Mouse (Mus musculus): ENCODE results near the gene Col25a1. TPM values are rescaled to one million over a fixed set of nuclear protein-coding genes. Genes with fewer than 3 reads are reported as not detected.

Gene Col25a1
- polyA plus RNA-seq, 1 experiment from 2014 or later: 5.5 TPM

GRCm38 (mm10) chr3:130166875-130167274 lies 35.6 kb downstream of the Col25a1 start:
- Histone ChIP-seq H3K4me1 (replicated peaks) (no peaks in the 10 kb centered on the region), H3K27ac (replicated peaks) (no peak overlapping the region), H3K36me3 (no peaks in the 10 kb centered on the region), H3K4me2 (no peak overlapping the region), H3K4me3 (no peak overlapping the region), H3K9me3 (no peaks in the 10 kb centered on the region; the same call in 1 of the 2 replicates), H3K27me3 (no peaks in the 10 kb centered on the region), H3K9ac (no peak overlapping the region)
- WGBS: 82% methylated on average over 4 of the region's 4 CpGs
- no peak for ATAC-seq (ENCODE audit: low FRiP score, low read depth)

GRCm38 (mm10) chr3:130172764-130173163 lies 41.5 kb downstream of the Col25a1 start:
- Histone ChIP-seq H3K36me3 (no peaks in the 10 kb centered on the region), H3K4me3 (peak overlapping the region; percentile 4; the same call in 1 of the 2 replicates), H3K4me2 (peak overlapping the region; percentile 29), H3K4me1 (replicated peaks) (no peaks in the 10 kb centered on the region), H3K9ac (no peak overlapping the region), H3K9me3 (no peaks in the 10 kb centered on the region; the same call in 1 of the 2 replicates), H3K27ac (replicated peaks) (no peak overlapping the region), H3K27me3 (no peaks in the 10 kb centered on the region)
- no peak for ATAC-seq (ENCODE audit: low FRiP score, low read depth)
- 66% methylated on average over 17 of the region's 17 CpGs for WGBS

- Histone ChIP-seq H3K9ac (peak overlapping the region; percentile 52), H3K27me3 (no peaks in the 10 kb centered on the region), H3K4me3 (peak overlapping the region; percentile 54), H3K36me3 (no peaks in the 10 kb centered on the region), H3K9me3 (no peaks in the 10 kb centered on the region), H3K27ac (replicated peaks) (peak overlapping the region; percentile 66), H3K4me2 (peak overlapping the region; percentile 98), H3K4me1 (replicated peaks) (peaks cover 8% of the 10 kb centered on the region)
- WGBS: under 1% methylated on average over 38 of the region's 40 CpGs
- peak; percentile 95 for ATAC-seq (ENCODE audit: low FRiP score, low read depth)
Observed at GRCm38 (mm10) chr3:130180181-130180940, 49.1 kb downstream of the Col25a1 start.

- Histone ChIP-seq H3K4me1 (replicated peaks) (peaks cover 8% of the 10 kb centered on the region), H3K36me3 (no peaks in the 10 kb centered on the region), H3K4me2 (peak overlapping the region; percentile 98), H3K27me3 (no peaks in the 10 kb centered on the region), H3K9ac (peak overlapping the region; percentile 52), H3K4me3 (peak overlapping the region; percentile 54), H3K27ac (replicated peaks) (no peak overlapping the region), H3K9me3 (no peaks in the 10 kb centered on the region)
- 2% methylated on average over 40 of the region's 40 CpGs for WGBS
- peak; percentile 50 for ATAC-seq (ENCODE audit: low FRiP score, low read depth)
Observed at GRCm38 (mm10) chr3:130180964-130181590, 49.8 kb downstream of the Col25a1 start.

- peak overlapping the region; percentile 54 for H3K4me3 ChIP-seq
- peaks cover 8% of the 10 kb centered on the region for H3K4me1 ChIP-seq (replicated peaks)
- no peak for ATAC-seq (ENCODE audit: low FRiP score, low read depth)
- peak overlapping the region; percentile 98 for H3K4me2 ChIP-seq
- no peak overlapping the region for H3K27ac ChIP-seq (replicated peaks)
- H3K27me3 ChIP-seq: no peaks in the 10 kb centered on the region
- peak overlapping the region; percentile 52; the same call in 1 of the 2 replicates for H3K9ac ChIP-seq
- 22% methylated on average over 8 of the region's 8 CpGs for WGBS
- H3K9me3 ChIP-seq: no peaks in the 10 kb centered on the region
- no peaks in the 10 kb centered on the region for H3K36me3 ChIP-seq
Observed at GRCm38 (mm10) chr3:130181591-130181980, 50.3 kb downstream of the Col25a1 start.

GRCm38 (mm10) chr3:130182450-130182849 lies 51.1 kb downstream of the Col25a1 start:
- no peak overlapping the region for H3K9ac ChIP-seq
- 80% methylated on average over 4 of the region's 4 CpGs for WGBS
- no peak overlapping the region for H3K27ac ChIP-seq (replicated peaks)
- H3K9me3 ChIP-seq: no peaks in the 10 kb centered on the region
- no peaks in the 10 kb centered on the region for H3K27me3 ChIP-seq
- peaks cover 8% of the 10 kb centered on the region for H3K4me1 ChIP-seq (replicated peaks)
- H3K4me3 ChIP-seq: no peak overlapping the region
- peak overlapping the region; percentile 98 for H3K4me2 ChIP-seq
- H3K36me3 ChIP-seq: no peaks in the 10 kb centered on the region
- no peak for ATAC-seq (ENCODE audit: low FRiP score, low read depth)

GRCm38 (mm10) chr3:130185111-130185510 lies 53.8 kb downstream of the Col25a1 start:
- Histone ChIP-seq H3K36me3 (no peaks in the 10 kb centered on the region), H3K4me1 (replicated peaks) (peaks cover 8% of the 10 kb centered on the region), H3K4me3 (no peak overlapping the region), H3K9me3 (no peaks in the 10 kb centered on the region), H3K4me2 (no peak overlapping the region), H3K9ac (no peak overlapping the region), H3K27me3 (no peaks in the 10 kb centered on the region), H3K27ac (replicated peaks) (no peak overlapping the region)
- ATAC-seq (ENCODE audit: low FRiP score, low read depth): no peak
- WGBS: 58% methylated on average over 3 of the region's 3 CpGs

GRCm38 (mm10) chr3:130187588-130187987 lies 56.3 kb downstream of the Col25a1 start:
- Histone ChIP-seq H3K4me1 (replicated peaks) (no peaks in the 10 kb centered on the region), H3K27me3 (no peaks in the 10 kb centered on the region), H3K4me3 (no peak overlapping the region), H3K27ac (replicated peaks) (no peak overlapping the region), H3K36me3 (no peaks in the 10 kb centered on the region), H3K4me2 (no peak overlapping the region), H3K9me3 (no peaks in the 10 kb centered on the region), H3K9ac (no peak overlapping the region)
- WGBS: 57% methylated on average over 5 of the region's 5 CpGs
- no peak for ATAC-seq (ENCODE audit: low FRiP score, low read depth)

GRCm38 (mm10) chr3:130193450-130193849 lies 62.1 kb downstream of the Col25a1 start:
- H3K4me1 ChIP-seq (replicated peaks): no peaks in the 10 kb centered on the region
- no peak overlapping the region for H3K4me3 ChIP-seq
- ATAC-seq (ENCODE audit: low FRiP score, low read depth): no peak
- no peaks in the 10 kb centered on the region for H3K9me3 ChIP-seq
- H3K27ac ChIP-seq (replicated peaks): no peak overlapping the region
- WGBS: 88% methylated on average over 8 of the region's 8 CpGs
- no peaks in the 10 kb centered on the region for H3K36me3 ChIP-seq
- H3K9ac ChIP-seq: no peak overlapping the region
- no peak overlapping the region for H3K4me2 ChIP-seq
- no peaks in the 10 kb centered on the region for H3K27me3 ChIP-seq

GRCm38 (mm10) chr3:130214631-130215030 lies 83.3 kb downstream of the Col25a1 start:
- no peak for ATAC-seq (ENCODE audit: low FRiP score, low read depth)
- Histone ChIP-seq H3K4me3 (no peak overlapping the region), H3K4me1 (replicated peaks) (0 out of 2 replicates have a peak, but pooled peaks cover 3% of the 10 kb centered on the region), H3K9me3 (no peaks in the 10 kb centered on the region), H3K9ac (no peak overlapping the region), H3K27me3 (no peaks in the 10 kb centered on the region), H3K36me3 (no peaks in the 10 kb centered on the region), H3K27ac (replicated peaks) (no peak overlapping the region), H3K4me2 (no peak overlapping the region)
- WGBS: 74% methylated on average over 11 of the region's 11 CpGs

- Histone ChIP-seq H3K27me3 (no peaks in the 10 kb centered on the region), H3K4me1 (replicated peaks) (0 out of 2 replicates have a peak, but pooled peaks cover 3% of the 10 kb centered on the region), H3K36me3 (no peaks in the 10 kb centered on the region), H3K9me3 (no peaks in the 10 kb centered on the region), H3K9ac (no peak overlapping the region), H3K4me2 (no peak overlapping the region), H3K27ac (replicated peaks) (no peak overlapping the region), H3K4me3 (no peak overlapping the region)
- ATAC-seq (ENCODE audit: low FRiP score, low read depth): no peak
Observed at GRCm38 (mm10) chr3:130216141-130216540, 84.8 kb downstream of the Col25a1 start.

- 85% methylated on average over 3 of the region's 3 CpGs for WGBS
- Histone ChIP-seq H3K9ac (no peak overlapping the region), H3K27me3 (no peaks in the 10 kb centered on the region), H3K36me3 (no peaks in the 10 kb centered on the region), H3K9me3 (no peaks in the 10 kb centered on the region), H3K27ac (replicated peaks) (no peak overlapping the region), H3K4me1 (replicated peaks) (0 out of 2 replicates have a peak, but pooled peaks cover 3% of the 10 kb centered on the region), H3K4me3 (no peak overlapping the region), H3K4me2 (no peak overlapping the region)
- no peak for ATAC-seq (ENCODE audit: low FRiP score, low read depth)
Observed at GRCm38 (mm10) chr3:130216646-130217045, 85.3 kb downstream of the Col25a1 start.
